Mouse (Mus musculus): Measurements from ENCODE around the gene Cldn4.
"Not testable (repeated sequence)": the region's sequence is repeated elsewhere in the genome, so short reads cannot be mapped to it uniquely, and the experiment has no call there.

Cldn4 gene

GRCm38 (mm10) chr5:134946857-134947255 lies at the start of gene Cldn4:
TSS of gene Cldn4 (minus strand) at chr5:134946934.
- no peak for DNase-seq

GRCm38 (mm10) chr5:134992566-134992965 lies 45.8 kb upstream of the Cldn4 start:
- peak in 1 of 2 experiments; percentile 39 for DNase-seq

GRCm38 (mm10) chr5:134989741-134990140 lies 43.0 kb upstream of the Cldn4 start:
- DNase-seq: no peak

- DNase-seq: no peak
These were observed 42.4 kb upstream of the Cldn4 start for GRCm38 (mm10) chr5:134989166-134989565.

- DNase-seq: peak; percentile 80 to 81
These were observed 39.8 kb upstream of the Cldn4 start for GRCm38 (mm10) chr5:134986298-134987268.

- peak; percentile 79 to 83 for DNase-seq
These were observed 39.0 kb upstream of the Cldn4 start, which contains the start of gene Cldn3 for GRCm38 (mm10) chr5:134985633-134986297. TSS of gene Cldn3 (plus strand) at chr5:134986214.

GRCm38 (mm10) chr5:134983771-134984170 lies 37.0 kb upstream of the Cldn4 start:
- peak in 1 of 2 experiments; percentile 22 for DNase-seq

- no peak for DNase-seq
These were observed 36.4 kb upstream of the Cldn4 start for GRCm38 (mm10) chr5:134983111-134983510.

GRCm38 (mm10) chr5:134981149-134981548 lies 34.4 kb upstream of the Cldn4 start:
- no peak for DNase-seq

- no peak for DNase-seq
These were observed 31.1 kb upstream of the Cldn4 start for GRCm38 (mm10) chr5:134977837-134978236.

- DNase-seq: no peak
These were observed 30.0 kb upstream of the Cldn4 start for GRCm38 (mm10) chr5:134976577-134977250.

- DNase-seq: no peak
These were observed 29.4 kb upstream of the Cldn4 start for GRCm38 (mm10) chr5:134976164-134976563.

- no peak for DNase-seq
These were observed 28.2 kb upstream of the Cldn4 start for GRCm38 (mm10) chr5:134974921-134975320.

GRCm38 (mm10) chr5:134974294-134974693 lies 27.6 kb upstream of the Cldn4 start:
- DNase-seq: no peak

GRCm38 (mm10) chr5:134973526-134973925 lies 26.8 kb upstream of the Cldn4 start:
- no peak for DNase-seq

- DNase-seq: no peak
These were observed 26.3 kb upstream of the Cldn4 start for GRCm38 (mm10) chr5:134973081-134973480.

GRCm38 (mm10) chr5:134970671-134971070 lies 23.9 kb upstream of the Cldn4 start:
- no peak for DNase-seq

- DNase-seq: no peak
These were observed 20.6 kb upstream of the Cldn4 start for GRCm38 (mm10) chr5:134967164-134967944.

- DNase-seq: peak; percentile 65 to 71
These were observed 19.4 kb upstream of the Cldn4 start for GRCm38 (mm10) chr5:134965852-134966821.

- peak; percentile 87 to 91 for DNase-seq
These were observed 18.7 kb upstream of the Cldn4 start for GRCm38 (mm10) chr5:134965473-134965851.

GRCm38 (mm10) chr5:134964655-134965054 lies 17.9 kb upstream of the Cldn4 start:
- not testable (repeated sequence) for DNase-seq

All from cerebellum, postnatal 10 days (tissue).